Mouse (Mus musculus) thymus, adult 2 months (tissue): Measurements from ENCODE around the gene Tgfbr2.

Experiments
- CTCF ChIP-seq: fragments of 200-500 bp; IDR thresholded peaks from 2 replicates; pipeline ENCODE4 v1.5.1; 2012; ENCODE audit warnings: mild to moderate bottlenecking, control low read depth, low read length, moderate library complexity, borderline replicate concordance; ENCODE audit not compliant: control insufficient read depth, poor library complexity, insufficient read depth; ENCODE audit errors: extremely low read depth
- POLR2A ChIP-seq: fragments of 200-500 bp; IDR thresholded peaks from 2 replicates; pipeline ENCODE4 v1.6.1; 2012; ENCODE audit warnings: mild to moderate bottlenecking, low read length, control low read depth, moderate library complexity; ENCODE audit not compliant: control insufficient read depth, poor library complexity, insufficient read depth; ENCODE audit errors: extremely low read depth

DNA sequence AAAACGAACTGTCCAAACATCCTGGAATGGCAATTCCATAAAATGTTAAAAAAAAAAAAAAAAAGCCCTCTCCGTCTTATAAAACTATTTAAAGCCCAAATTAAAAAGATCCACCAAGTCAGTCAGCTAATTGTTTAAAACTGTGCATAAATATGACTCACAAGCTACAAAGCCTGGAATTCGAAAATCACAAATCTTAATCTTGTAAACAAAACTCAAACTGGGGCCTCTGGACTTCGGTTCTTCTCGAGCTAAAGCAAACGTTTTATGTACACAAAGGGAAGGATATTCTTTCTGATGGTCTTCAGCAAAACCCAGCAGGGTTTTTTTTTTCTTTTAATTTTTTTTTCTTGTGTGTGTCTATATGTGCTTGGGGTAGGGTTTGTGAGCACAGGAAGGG is 2.1 kb downstream of the Tgfbr2 start:
- TF ChIP-seq CTCF = no peak
- TF ChIP-seq POLR2A = no peak
